Mouse (Mus musculus): ENCODE measurements around the gene Olfr1444.

The Olfr1444 gene

DNA sequence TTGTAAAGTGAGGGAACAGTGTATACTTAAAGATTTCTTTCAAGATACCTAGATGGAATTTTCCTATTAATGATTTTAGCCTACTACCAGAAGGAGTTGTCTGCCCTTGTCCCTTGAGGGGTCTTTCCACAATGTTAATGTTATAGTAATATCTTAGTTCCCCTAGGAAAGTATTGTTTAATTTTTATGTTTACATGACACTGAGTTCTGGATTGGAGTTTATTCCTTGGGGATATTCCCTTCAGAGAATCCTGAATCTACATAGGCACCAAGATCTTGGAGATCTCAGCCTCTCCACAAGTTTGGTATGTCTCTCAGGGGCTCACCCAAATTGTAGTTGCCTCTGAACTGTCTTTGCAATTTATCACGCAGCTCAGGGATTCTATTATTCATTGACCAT lies at the start of gene Olfr1444:
Olfr1444 (plus strand) TSS at position 301 of the 400 bp plus-strand sequence.
- CTCF ChIA-PET, result no interaction called here

DNA sequence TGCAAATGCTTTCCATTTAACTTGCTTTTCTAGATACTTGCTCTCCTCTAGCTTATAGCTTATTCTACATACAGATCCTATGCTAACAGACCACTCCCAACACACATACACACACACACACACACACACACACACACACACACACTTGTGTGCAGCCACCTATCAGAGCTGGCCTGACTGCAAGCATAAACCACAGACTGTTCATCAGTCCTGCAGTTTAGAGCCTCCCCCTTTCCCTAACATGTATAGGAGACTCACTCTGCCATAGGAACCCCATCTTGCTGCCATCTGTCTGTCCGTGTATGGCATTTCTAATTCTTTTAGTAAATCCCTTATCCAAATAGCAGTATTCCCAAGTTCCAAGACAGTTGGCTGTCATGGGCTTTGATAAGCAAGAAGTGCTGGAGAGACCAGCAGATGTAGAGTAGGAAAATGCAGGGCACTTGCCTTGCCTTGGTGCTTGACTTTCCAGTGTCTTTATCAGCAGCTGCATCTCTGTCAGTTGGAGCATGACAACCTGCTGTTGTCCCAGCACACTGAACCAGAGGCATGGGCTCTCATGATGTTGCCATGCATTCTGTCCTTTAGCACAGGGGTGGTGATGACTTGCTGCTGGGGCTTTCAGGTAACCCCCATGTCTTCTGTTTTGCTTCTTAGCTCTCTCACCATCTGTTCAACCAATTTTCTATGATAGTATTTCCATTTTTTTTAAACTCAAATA lies 44.3 kb upstream of the Olfr1444 start:
- CTCF ChIA-PET, result no interaction called here

DNA sequence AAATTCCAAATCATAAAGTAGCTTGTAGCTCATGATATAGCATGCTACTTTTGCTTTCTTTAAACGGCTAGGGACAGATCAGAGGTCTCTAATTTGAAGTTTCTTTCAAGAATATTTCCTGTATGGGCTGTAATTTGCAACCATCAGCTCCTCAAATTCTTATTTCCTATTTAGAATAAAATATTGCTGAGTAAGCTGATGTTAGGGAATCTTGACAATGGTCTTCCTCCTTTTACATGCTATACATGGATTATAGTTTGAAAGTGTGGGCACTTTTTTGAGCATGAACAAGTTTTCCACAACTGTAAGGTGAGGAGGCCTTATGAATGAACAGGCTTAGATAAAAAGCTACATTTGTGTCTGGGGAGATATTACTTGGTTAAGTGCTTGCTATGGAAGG lies 43.2 kb upstream of the Olfr1444 start:
- CTCF ChIA-PET, result no interaction called here

DNA sequence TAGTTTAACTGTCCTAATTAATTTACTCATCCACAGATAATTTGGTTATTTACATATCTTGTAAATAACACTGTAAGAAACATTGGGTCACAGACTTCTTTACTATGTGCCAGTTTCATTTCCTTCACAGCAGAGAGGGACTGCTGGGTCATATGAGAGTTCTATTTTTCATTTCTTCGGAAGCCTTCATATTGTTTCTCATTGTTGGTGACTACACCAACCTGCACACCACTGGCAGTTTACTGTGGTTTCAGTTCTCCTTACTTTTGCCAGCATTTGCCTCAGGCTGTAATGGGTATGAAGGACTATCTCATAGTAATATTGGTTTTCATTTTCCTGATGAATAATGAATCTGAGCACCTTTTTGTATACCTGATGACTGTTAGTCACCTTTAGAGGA lies 38.6 kb upstream of the Olfr1444 start:
- CTCF ChIA-PET, result interaction anchor here (1.0 kb wide), 1 partner anchor 19 kb away, joined by 5 read pairs; no protein-coding TSS in a partner anchor

DNA sequence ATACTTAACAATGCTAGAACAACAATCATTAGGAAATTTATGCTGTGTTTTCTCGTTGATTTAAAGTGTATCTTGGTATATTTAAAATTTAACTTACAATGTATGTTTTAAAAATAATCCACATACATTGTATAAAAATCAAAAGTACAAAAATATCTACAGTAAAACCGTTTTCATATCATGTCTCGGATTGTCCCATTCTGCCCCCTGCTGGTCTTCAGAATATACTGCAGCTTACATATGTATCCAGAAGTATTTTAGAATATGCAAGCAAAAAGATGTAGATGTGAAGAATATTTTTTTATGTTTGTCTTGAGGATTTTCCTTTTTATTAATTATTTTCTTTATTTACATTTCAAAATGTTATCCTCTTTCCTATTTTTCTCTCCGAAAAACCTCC lies 36.7 kb upstream of the Olfr1444 start:
- CTCF ChIA-PET, result interaction anchor here (0.6 to 1.5 kb wide), 2 partner anchors 19 to 254 kb away, joined by 3 to 5 read pairs; no protein-coding TSS in a partner anchor

DNA sequence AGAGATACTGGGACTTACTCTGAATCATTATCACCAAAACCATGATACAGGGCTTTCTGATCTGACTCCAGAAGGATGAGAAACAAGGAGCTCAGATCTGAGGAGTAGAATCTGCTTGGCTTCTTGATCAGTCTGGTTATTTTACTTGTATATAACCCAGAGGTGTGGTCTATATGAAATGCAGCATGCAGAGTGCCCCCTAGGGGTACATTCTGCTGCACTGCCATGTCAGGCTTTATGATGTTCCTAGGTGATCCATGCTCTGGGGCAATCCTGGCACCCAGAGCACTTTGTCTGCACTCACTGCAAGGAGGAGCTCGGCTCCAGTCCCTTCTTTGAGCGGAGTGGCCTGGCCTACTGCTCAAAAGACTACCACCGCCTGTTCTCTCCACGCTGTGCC lies 32.5 kb upstream of the Olfr1444 start:
- CTCF ChIA-PET, result no interaction called here

DNA sequence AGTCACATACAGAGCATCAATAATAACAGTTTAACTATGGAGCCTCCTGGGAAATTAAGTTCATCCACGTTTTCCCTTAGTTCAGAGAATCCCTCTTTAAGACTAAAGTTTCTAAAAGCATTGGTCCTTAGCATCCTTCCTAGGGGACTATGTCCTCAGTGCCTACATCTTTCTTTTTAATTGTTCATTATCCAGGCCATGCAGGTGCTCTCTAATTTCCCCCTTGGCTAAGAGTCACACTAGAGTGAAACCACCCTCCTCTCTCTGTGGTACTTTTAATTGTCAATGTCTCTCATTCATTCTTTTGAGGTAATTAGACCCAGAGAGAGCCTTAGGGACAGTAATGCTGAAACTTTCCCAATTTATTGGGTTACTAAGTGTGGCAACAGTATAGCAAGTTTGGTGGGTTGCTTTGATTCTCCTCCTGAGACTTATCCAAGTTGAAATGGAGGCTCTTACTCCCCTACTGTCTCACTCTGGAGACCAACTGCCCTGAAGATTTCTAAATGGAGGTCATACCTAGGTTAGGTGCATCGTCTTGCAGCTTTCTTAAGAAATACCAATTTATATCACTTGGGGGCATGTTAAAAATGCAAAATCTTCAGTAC lies 26.2 kb upstream of the Olfr1444 start:
- CTCF ChIA-PET, result no interaction called here

DNA sequence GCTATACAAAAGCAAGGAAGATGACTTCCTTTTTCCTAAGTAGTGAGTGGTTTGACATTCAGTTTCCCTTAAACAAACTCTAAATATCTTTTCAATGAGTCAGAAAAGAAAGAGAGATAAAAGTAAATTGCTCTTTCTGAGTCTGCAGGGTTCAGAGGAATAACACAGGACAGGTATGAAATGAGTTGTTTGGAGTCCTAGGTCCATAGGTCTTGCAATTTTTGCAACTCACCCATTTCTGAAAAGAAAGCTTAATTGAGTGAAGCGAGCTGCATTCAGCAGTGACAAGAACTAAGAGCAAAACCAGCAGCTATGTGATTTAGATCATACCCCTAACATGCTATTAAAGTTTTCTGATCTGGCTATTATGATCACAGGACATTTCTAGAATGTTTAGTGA lies 25.5 kb upstream of the Olfr1444 start:
- CTCF ChIA-PET, result no interaction called here

DNA sequence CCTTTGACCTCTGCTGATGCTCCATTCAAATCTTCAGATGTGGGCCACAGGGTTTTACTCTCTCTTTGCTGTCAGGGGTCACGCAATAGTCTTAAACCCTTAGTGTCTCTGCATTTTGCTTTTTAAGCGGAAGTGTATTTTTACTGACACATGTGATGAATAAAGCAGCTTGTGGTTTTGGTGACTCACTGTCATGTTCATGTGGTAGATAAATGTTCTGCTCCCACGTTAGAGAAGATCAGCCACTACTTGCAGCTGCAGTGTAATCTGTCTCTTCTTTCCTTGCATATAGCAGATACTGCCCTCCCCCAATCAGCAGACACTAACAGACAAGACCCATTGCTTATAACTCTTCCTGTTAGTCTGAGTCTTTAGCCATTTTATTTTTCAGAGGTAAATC lies 23.5 kb upstream of the Olfr1444 start:
- CTCF ChIA-PET, result no interaction called here

DNA sequence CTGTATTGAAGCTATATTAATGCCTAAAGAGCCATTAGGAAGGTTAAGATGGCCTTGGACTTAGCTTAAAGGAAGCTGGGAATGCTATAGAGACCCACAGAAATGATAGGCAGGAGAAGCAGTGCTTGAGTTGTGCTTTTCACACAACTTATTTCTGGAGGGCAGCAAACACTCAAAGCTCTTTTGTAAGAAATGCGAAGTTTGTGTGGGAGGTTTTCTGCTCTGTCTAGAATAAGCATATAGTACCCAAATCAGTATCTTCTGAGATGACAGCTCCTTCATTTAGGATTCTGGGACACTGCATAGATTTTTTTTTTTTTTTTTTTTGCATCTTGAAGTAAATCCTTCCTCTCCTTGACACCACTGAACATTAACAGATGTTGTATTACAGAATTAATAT lies 18.6 kb upstream of the Olfr1444 start:
- CTCF ChIA-PET, result no interaction called here

DNA sequence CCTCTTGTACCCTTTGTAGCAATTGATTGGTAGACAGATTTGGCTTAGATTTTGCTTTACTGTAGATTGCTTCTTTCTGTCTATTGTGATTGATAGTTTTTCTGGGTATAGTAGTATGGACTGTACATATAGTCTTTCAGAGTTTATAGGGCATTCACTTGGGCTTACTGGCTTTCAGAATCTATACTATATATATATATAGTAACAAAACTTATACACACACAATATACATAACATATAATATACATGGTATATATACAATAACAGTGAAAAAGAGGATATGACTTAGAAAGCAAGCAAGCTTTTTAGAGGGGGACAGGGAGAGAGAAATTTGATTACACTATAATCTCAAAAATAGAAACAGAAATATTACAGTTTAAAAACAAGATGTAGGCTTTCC lies 10.7 kb upstream of the Olfr1444 start, which contains the start of gene Gm5244:
Gm5244 (plus strand) TSS at position 301 of the 400 bp plus-strand sequence.
- CTCF ChIA-PET, result no interaction called here

DNA sequence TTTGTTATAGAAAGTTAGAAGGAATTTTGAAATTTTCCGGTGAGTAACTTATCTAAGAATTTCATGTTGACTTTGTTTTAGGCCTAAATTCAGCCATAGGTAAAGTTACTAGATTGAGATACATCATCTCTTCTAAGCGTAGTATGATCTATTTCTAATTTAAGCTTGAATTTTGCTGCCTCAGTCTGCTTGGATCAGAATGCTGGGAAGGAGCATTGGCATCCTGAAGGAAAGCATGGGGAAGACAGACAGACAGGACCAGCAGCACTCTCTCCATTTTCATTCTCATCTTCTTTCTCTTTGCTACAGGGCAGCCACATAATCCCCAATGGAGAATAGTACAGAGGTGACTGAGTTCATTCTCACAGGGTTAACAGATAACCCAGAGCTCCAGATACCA lies 26.5 kb downstream of the Olfr1444 start, which contains the start of gene Olfr1445:
Olfr1445 (plus strand) TSS at position 301 of the 400 bp plus-strand sequence.
- CTCF ChIA-PET, result no interaction called here

DNA sequence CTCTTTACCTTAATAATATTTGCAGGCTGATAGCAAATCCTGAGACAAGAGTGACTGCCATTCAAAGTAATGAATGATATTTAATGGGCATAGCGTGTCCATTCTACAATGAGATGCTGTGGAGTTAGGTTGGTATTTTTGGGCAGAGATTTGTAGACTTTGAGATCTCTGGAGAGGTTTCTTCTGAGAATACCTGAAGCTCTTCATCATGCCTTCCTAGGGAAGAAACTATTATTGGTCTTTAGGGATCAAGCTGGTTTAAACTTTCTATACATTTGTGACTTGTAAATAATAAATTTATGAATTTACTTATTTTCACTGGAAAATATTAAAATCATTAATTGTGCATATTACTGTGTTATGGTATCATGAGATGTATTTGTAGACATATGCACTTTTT lies 36.3 kb downstream of the Olfr1444 start, which contains the start of gene Olfr1446:
Olfr1446 (minus strand) TSS at position 101 of the 400 bp plus-strand sequence.
- CTCF ChIA-PET, result no interaction called here

DNA sequence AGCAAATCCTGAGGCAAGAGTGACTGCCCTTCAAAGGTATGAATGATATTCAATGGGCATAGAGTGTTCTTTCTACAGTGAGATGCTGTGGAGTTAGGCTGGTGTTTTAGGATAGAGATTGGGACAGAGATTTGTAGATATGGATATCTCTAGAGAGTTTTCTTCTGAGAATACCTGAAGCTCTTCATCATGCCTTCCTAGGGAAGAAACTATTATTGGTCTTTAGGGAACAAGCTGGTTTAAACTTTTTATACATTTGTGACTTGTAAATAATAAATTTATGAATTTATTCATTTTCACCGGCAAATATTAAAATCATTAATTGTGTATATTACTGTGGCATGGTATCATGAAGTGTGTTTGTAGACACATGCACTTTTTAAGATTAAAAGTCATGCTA lies 46.6 kb downstream of the Olfr1444 start, which contains the start of gene Olfr1447:
Olfr1447 (minus strand) TSS at position 101 of the 400 bp plus-strand sequence.
- CTCF ChIA-PET, result no interaction called here
